Mouse (Mus musculus) midbrain, embryonic 14.5 days (tissue): ENCODE measurements around the gene Chst3. TPM values are rescaled to one million over a fixed set of nuclear protein-coding genes. Genes with fewer than 3 reads are reported as not detected.
"Not testable (repeated sequence)": the region's sequence is repeated elsewhere in the genome, so short reads cannot be mapped to it uniquely, and the experiment has no call there.

ENCODE experiments used
- ATAC-seq: fragments of 200-750 bp; cut with Nextera tagmentation; 2 replicates; pipeline ENCODE4 v1.8.0; 2017; ENCODE audit warnings: moderate number of reproducible peaks, moderate library complexity; ENCODE audit not compliant: low FRiP score, low TSS enrichment
- DNase-seq: peaks from one replicate; pipeline ENCODE4 v3.0.0-alpha.2; 2015
- H3K27ac ChIP-seq: fragments of 300-500 bp; sonication (generic); replicated peaks from 2 replicates; pipeline ENCODE4 v1.5.1; 2014; ENCODE audit warnings: mild to moderate bottlenecking, low read depth, low read length, moderate library complexity
- H3K27me3 ChIP-seq: fragments of 300-500 bp; sonication (generic); 2 replicates; pipeline ENCODE4 v1.6.1; 2014; ENCODE audit warnings: low read length, control low read depth, mixed read lengths; ENCODE audit not compliant: control insufficient read depth, insufficient read depth
- H3K36me3 ChIP-seq: fragments of 300-500 bp; sonication (generic); 2 replicates; pipeline ENCODE4 v1.6.1; 2014; ENCODE audit warnings: low read length, control low read depth; ENCODE audit not compliant: control insufficient read depth, insufficient read depth
- H3K4me1 ChIP-seq: fragments of 300-500 bp; sonication (generic); 2 replicates; pipeline ENCODE4 v1.6.1; 2014; ENCODE audit warnings: mild to moderate bottlenecking, antibody characterized with exemption, low read length, control low read depth; ENCODE audit not compliant: control insufficient read depth, insufficient read depth
- H3K4me2 ChIP-seq: fragments of 300-500 bp; sonication (generic); 2 replicates; pipeline ENCODE4 v1.6.1; 2014; ENCODE audit warnings: mild to moderate bottlenecking, low read length, moderate library complexity
- H3K4me3 ChIP-seq: fragments of 300-500 bp; sonication (generic); replicated peaks from 2 replicates; pipeline ENCODE4 v1.5.1; 2014; ENCODE audit warnings: low read depth, low read length
- H3K9ac ChIP-seq: fragments of 300-500 bp; sonication (generic); replicated peaks from 2 replicates; pipeline ENCODE4 v1.6.1; 2014; ENCODE audit warnings: mild to moderate bottlenecking, low read length, moderate library complexity
- H3K9me3 ChIP-seq: fragments of 300-500 bp; sonication (generic); 2 replicates; pipeline ENCODE4 v1.6.1; 2016; ENCODE audit warnings: low read length, control low read depth, mixed read lengths; ENCODE audit not compliant: control insufficient read depth
- WGBS: fragments of 180-500 bp; shearing (Covaris S2); extraction: QIAGEN DNeasy Blood & Tissue Kit; methylation state at CpG from one replicate; pipeline ENCODE4 v1.1.7; 2014; 5-methylcytosine and 5-hydroxymethylcytosine counted together
- polyA plus RNA-seq: library from polyadenylated mRNA; unstranded; fragments of >200 nt; fragmentation: Nextera tagmentation; extraction: Ambion mirVana; gene quantifications from 2 replicates; pipeline ENCODE4 v1.2.1, GENCODE M21; 2014

Chst3 gene
- polyA plus RNA-seq, 1 experiment from 2014 or later, result 0.86 TPM

GRCm38 (mm10) chr10:60221571-60222259, 2.7 kb upstream of the Chst3 start:
- not testable (repeated sequence) for H3K27ac ChIP-seq, H3K4me2 ChIP-seq, H3K4me3 ChIP-seq, H3K27me3 ChIP-seq, DNase-seq, ATAC-seq, H3K36me3 ChIP-seq, H3K9me3 ChIP-seq, H3K9ac ChIP-seq
- peaks cover 23% of the 10 kb centered on the region for H3K4me1 ChIP-seq
- WGBS, result 96% methylated on average over 5 of the region's 5 CpGs

- ATAC-seq, result no peak
- peaks cover 23% of the 10 kb centered on the region for H3K4me1 ChIP-seq
- 95% methylated on average over 4 of the region's 4 CpGs for WGBS
Measured at GRCm38 (mm10) chr10:60220607-60221006, 1.5 kb upstream of the Chst3 start.

GRCm38 (mm10) chr10:60220042-60220523, 1.0 kb upstream of the Chst3 start:
- Histone ChIP-seq H3K9me3 (no peaks in the 10 kb centered on the region), H3K4me1 (peaks cover 23% of the 10 kb centered on the region), H3K9ac (no peak overlapping the region), H3K4me3 (no peak overlapping the region), H3K27me3 (no peaks in the 10 kb centered on the region; the same call in 1 of the 2 replicates), H3K4me2 (peak overlapping the region; percentile 98; the same call in 1 of the 2 replicates), H3K36me3 (no peaks in the 10 kb centered on the region), H3K27ac (no peak overlapping the region)
- 79% methylated on average over 5 of the region's 5 CpGs for WGBS
- ATAC-seq (no peak), DNase-seq (no peak)

More at GRCm38 (mm10) chr10:60220607-60221006, 1.5 kb upstream of the Chst3 start:
- H3K4me3 ChIP-seq, result no peak overlapping the region
- H3K27ac ChIP-seq, result no peak overlapping the region
- H3K27me3 ChIP-seq, result no peaks in the 10 kb centered on the region; the same call in 1 of the 2 replicates
- no peaks in the 10 kb centered on the region for H3K9me3 ChIP-seq
- no peak overlapping the region for H3K4me2 ChIP-seq
- no peak for DNase-seq
- no peaks in the 10 kb centered on the region for H3K36me3 ChIP-seq
- no peak overlapping the region for H3K9ac ChIP-seq

DNA sequence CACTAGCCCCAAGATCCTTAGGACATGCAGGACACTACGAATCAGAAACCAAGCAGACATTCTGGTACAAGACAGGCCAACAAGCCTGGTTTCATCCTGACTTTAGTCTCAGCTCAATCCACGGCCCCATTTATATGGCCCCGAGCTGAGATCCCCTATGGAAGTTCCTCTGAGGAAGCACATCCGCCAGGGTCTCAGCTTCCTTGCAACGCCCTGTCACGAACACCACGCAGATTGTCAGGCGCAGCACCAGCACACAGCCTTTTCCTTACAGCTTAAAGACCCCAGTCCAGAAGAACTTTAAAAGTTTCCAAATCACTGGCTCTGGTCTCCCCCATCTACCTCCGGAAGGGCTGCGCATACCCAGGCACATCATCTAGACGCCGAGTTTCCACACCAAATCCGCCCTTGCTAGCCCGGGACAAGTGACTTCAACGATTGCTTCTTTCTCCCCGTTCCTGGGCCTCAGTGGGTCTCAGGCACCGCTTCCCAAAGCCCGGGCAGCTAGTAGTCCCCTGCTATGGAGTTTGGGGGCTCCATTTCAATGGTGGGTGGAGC, 948 bp downstream of the Chst3 start:
- ATAC-seq, result no peak
- Histone ChIP-seq H3K9ac (peak overlapping the region; percentile 57; the same call in 1 of the 2 replicates), H3K9me3 (no peaks in the 10 kb centered on the region), H3K4me1 (peaks cover 24% of the 10 kb centered on the region), H3K4me3 (peak overlapping the region; percentile 51), H3K27ac (no peak overlapping the region), H3K4me2 (peak overlapping the region; percentile 98), H3K27me3 (no peaks in the 10 kb centered on the region; the same call in 1 of the 2 replicates), H3K36me3 (no peaks in the 10 kb centered on the region)
- whole genome bisulfite sequencing, result 3% methylated on average over 18 of the region's 18 CpGs
- DNase-seq, result no peak

- Histone ChIP-seq H3K27me3 (no peaks in the 10 kb centered on the region; the same call in 1 of the 2 replicates), H3K4me2 (no peak overlapping the region), H3K4me3 (no peak overlapping the region), H3K4me1 (peaks cover 28% of the 10 kb centered on the region), H3K9ac (no peak overlapping the region), H3K27ac (no peak overlapping the region), H3K36me3 (no peaks in the 10 kb centered on the region), H3K9me3 (no peaks in the 10 kb centered on the region)
- 88% methylated on average over 11 of the region's 11 CpGs for WGBS
- DNase-seq (no peak), ATAC-seq (no peak)
Measured at GRCm38 (mm10) chr10:60216331-60217095, 2.5 kb downstream of the Chst3 start.

GRCm38 (mm10) chr10:60215077-60215960, 3.7 kb downstream of the Chst3 start:
- no peaks in the 10 kb centered on the region for H3K9me3 ChIP-seq
- H3K4me1 ChIP-seq, result peaks cover 28% of the 10 kb centered on the region
- no peak for DNase-seq
- no peak overlapping the region for H3K4me2 ChIP-seq
- WGBS, result 70% methylated on average over 14 of the region's 14 CpGs
- no peak for ATAC-seq
- no peak overlapping the region for H3K27ac ChIP-seq
- H3K36me3 ChIP-seq, result no peaks in the 10 kb centered on the region
- H3K9ac ChIP-seq, result no peak overlapping the region
- H3K27me3 ChIP-seq, result no peaks in the 10 kb centered on the region; the same call in 1 of the 2 replicates
- H3K4me3 ChIP-seq, result no peak overlapping the region

DNA sequence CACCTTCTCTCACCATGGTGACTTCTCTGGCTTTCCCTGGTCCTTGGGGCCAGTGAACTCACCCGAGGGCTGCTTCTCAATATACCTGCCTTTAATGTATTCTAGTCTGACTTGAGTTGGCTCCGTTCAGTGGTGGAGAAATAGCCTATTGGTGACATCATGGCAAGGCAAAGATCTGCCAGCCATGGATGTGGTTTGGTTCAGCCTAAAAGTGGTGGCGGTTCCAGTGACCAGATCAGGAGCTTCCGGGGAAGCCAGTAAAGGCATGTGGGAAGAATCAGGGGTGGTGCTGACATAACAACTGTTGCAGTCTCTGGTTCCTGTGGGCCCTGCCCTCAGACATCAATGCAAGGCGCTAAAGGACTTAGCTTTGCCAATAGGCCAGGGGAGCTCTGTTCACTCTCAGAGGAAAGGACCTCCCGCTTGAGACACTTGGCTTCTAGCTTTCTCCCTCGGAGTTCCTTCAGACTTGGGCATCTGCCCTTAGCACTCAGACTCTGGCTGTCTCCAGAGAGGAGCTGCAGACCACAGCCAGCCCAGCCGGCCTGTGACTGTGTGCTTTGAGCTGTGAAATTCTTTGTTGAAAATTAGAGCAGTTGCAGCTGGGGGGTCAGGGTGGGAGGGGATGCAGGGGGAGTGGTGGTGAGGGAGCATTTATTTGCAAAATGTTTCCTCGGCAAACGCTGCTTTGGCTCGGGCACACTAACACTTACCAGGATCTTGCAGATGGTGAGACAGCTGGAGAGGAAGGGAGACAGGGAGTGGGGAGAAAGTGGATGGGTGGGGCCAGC, 6.3 kb downstream of the Chst3 start:
- Histone ChIP-seq H3K27me3 (no peaks in the 10 kb centered on the region), H3K9me3 (no peaks in the 10 kb centered on the region), H3K9ac (no peak overlapping the region), H3K36me3 (no peaks in the 10 kb centered on the region), H3K4me2 (no peak overlapping the region), H3K4me1 (peaks cover 12% of the 10 kb centered on the region), H3K27ac (no peak overlapping the region), H3K4me3 (no peak overlapping the region)
- WGBS, result 29% methylated on average over 11 of the region's 11 CpGs
- DNase-seq (no peak), ATAC-seq (no peak)
